Mouse (Mus musculus) frontal cortex, postnatal 10 days (tissue): ENCODE data around the gene Zbtb26.
A peak's percentile ranks its signal among the peaks of the same experiment; 100 is the strongest.

Source experiments
- DNase-seq, 2 experiments: peaks; one replicate each; pipeline ENCODE4 v3.0.0; 2022; ENCODE audit warnings: low spot score in 2 of 2, mixed read lengths in 1 of 2

The Zbtb26 gene

DNA sequence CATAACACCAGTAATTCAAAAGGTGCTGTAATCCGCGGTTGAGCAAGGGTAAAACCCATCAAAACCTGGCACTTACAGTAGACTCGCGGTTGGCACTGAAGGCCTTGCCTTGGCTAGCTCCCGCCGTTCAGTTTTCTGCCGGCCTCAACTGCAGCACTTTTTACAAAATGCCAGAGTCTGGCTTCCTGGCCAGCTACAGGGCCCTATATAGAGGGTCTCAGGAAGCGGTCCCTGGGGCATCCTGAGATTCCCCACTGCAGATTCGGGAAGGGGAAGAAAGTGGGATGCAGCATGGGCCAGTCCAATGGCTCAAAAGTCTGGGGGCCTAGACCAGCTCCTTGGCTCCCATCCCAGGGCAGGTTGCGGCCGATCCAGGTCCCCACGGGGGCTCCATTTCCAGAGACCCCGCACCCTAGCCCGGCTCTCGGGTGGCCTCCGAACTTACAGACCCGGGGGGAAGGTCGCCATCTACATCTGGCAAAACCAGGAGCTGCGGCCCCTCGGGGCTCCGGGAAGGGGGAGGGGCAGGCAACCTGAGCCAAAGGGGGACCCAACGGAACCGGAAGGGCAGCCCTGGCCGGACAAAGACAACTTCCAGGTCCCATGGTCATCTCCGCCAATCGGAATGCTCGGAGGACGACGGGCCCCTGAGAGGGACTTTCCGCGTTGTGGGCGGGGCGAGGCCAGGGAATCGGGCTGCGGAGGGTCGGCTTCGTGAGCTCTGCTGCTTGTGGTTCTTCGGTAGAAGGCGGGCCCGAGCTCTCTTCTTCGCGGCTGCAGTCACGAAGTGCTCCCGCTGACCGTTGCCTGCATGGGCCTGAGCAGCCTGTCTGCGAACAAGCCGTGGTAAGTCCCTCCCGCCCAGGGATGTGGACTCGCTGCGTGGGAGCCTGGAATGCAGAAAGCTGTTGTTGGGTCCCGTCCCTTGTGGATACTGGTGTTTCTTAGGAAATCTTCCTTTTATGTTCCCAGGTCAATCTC is at the start of gene Zbtb26, which contains the start of the genes Zbtb6 and Rabgap1:
Gene Zbtb26 (minus strand): TSS at position 525 of the 981 bp plus-strand sequence.
Gene Zbtb6 (minus strand): TSS at position 561 of the 981 bp plus-strand sequence.
Gene Rabgap1 (plus strand): TSS at position 669 of the 981 bp plus-strand sequence.
- DNase-seq = peak; percentile 93 to 94

DNA sequence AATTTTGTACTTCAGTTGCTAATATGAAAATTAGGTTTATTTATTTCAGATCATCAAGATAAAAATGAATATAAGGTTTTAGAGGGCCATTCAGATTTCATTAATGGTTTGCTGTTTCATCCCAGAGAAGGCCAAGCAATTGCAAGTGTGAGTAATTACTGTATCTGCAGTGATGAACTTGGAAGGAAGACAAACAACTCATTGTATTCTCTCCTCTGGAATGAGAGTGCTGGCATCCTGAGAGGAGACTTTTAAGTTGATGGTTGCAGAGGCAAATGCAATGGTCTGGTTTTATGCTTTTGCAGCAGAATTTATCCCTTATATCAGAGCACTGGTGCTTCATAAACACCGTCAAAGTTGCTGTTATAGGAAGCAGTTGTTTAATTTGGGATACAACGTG is 46.0 kb upstream of the Zbtb26 start:
- no peak for DNase-seq

DNA sequence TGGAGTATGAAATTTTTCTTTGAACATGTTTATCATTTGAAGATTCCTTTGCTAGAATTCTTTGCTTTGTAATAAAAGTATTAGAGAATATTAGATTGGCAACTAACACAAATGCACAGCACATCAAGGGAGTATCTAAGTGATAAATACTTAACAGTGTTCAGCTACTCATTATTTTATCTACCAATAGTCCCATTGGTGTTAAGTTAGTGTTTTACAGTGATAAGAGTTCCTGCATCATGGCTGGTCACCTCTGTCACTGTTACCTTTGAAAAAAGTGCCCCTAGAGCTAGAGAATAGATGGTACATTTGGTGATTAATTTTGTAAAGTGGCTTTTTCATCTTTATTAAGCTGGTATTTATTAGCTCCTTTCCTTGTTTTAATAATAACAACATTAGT is 43.5 kb upstream of the Zbtb26 start:
- DNase-seq = no peak

DNA sequence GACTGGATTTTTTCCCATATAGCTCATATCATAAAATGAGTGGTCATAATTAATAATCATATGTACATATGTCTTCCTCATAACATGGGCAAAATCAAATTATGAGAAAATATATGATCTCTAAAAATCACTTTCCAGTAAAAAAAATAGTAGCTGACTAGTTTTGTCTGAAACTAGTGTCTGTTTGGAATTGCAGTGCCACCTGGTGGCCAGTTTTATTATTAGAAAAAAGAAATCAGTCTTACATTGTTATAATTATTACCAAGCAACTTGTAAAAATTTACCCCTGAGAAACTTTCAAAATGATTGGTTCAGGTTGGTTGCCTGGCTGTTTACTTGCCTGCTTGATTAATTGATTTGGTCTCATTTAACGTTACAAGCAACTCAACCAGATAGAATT is 42.4 kb upstream of the Zbtb26 start:
- DNase-seq = no peak

DNA sequence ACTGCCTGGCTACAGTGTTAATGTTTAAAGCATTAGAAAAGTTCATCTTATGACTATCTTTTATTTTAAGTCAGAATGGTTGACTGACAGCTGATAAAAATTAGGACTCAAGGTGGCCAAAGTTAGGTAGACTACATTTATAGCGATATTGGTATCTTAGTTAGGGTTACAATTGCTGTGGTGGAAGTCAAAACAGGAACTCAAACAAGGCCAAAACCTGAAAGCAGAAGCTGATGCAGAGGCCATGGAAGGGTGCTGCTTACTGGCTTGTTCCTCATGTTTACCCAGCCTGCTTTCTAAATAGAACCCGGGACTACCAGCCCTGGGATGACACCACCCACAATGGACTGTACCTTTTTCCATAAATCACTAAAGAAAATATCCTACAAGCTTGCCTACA is 41.2 kb upstream of the Zbtb26 start:
- no peak for DNase-seq

DNA sequence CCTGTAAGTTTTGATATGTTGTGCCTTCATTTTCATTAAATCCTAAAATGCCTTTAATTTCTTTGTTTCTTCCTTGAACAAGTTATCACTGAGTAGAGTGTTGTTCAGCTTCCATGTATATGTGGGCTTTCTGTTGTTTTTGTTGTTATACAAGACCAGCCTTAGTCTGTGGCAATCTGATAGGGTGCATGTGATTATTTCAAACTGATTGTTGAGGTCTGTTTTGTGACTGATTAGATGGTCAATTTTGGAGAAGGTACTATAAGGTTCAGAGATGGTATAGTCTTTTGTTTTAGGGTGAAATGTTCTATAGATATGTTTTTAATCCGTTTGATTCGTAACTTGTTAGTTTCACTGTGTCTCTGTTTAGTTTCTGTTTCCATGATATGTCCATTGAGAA is 37.1 kb upstream of the Zbtb26 start:
- DNase-seq = no peak

DNA sequence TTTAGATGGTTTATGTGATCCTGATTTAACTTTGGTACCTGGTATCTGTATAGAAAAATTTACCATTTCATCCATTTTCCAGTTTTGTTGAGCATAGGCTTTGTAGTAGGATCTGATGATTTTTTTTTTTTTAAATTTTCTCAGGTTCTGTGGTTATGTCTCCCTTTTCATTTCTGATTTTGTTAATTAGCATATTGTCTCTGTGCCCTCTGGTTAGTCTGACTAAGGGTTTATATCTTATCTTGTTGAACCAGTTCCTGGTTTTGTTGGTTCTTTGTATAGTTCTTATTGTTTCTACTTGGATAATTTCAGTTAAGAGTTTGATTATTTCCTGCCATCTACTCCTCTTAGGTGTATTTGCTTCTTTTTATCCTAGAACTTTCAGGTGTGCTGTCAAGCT is 36.6 kb upstream of the Zbtb26 start:
- DNase-seq = no peak

DNA sequence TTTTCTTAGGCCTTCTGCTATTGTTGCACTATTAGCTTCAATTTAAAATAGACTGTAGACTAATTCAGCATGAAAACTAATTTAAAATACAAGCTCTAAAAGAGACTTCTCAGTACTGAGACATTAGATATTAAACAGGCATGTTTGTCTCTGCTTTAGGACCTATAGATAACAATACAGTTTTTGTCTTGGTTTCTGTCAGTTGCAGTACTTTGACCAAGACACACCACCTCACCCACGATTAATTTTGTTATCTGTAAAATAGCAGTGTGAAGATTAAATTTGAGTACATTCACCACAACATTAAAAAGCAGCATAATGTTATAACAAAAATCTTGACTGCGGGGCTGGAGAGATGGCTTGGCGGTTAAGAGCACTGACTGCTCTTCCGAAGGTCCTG is 23.3 kb upstream of the Zbtb26 start:
- no peak for DNase-seq

DNA sequence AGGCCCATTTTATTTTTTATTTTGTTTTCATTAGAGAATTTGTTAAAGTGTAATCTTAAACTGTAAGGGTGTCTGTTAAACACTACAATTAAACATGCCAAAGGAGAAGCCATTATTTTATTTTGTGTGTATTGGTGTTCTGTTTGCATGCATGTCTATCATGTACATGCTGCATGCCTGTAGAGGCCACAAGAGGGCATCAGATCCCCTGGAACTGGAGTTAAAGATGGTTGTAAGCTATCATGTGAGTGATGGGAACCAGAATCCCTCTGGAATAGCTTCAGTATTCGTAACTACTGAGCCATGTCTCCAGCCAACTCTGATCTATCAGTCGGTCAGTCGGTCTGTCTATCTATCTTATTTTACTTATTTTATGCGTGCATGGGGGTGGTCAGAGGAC is 17.8 kb upstream of the Zbtb26 start:
- DNase-seq = no peak

DNA sequence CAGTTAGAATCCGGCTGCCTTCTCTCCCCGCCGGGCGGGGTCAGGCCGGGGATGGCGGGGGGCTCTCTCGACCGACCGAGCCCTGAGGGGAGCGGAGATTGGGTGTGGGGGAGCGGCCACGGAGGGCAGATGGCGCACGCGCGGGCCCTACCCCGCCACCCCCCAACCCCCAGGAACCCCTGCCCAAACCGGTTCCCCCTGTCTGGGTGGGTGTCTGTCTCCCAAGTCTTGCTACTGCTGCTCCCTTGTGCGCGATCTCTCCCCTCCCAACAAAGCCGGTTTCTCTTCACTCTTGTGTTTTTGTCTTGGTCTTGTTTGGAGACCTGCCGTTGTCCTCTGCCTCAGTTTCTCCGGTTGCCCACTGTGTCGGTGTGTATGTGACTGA is 9.4 kb upstream of the Zbtb26 start:
- no peak for DNase-seq

DNA sequence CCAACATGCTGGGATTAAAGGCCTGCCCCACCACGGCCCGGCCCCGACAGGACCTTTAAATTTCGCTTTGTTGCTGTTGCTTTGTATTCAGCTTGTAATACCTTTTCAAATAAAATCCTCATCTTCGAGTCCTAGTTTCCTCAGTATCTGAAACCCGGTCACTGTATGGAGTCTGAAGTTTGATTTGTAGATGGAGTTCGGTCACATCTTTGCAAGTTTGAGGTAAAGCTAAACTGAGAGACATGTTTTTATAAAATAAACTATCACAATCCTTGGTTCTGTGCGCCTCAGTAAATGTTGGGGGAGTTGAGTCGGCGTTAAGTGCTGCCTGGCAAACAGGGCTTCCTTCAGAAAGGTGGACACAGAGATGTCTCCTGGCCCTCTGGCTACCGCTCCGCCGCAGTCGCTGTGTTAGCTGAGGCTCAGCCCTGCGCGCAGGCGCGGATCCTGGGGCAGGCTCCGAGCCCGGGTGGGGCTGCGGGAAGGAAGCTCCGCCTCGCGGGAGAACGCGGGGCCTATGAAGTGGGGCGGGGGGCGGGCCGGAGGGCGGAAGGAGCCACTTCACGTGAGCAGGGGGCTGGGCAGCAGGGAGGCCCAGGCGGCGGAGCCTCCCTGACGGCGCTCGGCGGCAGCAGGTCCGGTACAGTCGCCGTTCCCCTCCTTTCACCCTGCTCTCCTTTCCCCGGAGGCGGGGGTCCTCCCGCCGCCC is 8.9 kb upstream of the Zbtb26 start:
- peak; percentile 86 to 91 for DNase-seq

DNA sequence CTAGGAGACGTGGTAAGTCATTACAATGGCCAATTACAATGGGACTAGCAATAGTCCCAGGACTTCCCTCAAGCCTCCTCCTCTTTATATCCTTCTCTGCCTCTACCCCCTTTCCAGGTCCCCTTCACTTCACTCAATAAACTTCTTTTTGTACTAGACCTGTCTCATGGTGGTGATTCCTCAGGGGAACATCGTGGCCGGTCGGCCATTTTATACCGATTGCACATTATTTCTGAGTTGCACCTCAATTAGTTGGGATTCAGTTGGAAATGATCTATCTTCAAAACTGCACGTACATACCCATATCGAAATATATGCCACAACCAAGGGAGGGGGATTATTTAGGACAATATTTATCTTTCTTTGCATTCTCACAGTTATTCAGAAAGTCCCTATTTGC is 11.3 kb downstream of the Zbtb26 start:
- DNase-seq = no peak

DNA sequence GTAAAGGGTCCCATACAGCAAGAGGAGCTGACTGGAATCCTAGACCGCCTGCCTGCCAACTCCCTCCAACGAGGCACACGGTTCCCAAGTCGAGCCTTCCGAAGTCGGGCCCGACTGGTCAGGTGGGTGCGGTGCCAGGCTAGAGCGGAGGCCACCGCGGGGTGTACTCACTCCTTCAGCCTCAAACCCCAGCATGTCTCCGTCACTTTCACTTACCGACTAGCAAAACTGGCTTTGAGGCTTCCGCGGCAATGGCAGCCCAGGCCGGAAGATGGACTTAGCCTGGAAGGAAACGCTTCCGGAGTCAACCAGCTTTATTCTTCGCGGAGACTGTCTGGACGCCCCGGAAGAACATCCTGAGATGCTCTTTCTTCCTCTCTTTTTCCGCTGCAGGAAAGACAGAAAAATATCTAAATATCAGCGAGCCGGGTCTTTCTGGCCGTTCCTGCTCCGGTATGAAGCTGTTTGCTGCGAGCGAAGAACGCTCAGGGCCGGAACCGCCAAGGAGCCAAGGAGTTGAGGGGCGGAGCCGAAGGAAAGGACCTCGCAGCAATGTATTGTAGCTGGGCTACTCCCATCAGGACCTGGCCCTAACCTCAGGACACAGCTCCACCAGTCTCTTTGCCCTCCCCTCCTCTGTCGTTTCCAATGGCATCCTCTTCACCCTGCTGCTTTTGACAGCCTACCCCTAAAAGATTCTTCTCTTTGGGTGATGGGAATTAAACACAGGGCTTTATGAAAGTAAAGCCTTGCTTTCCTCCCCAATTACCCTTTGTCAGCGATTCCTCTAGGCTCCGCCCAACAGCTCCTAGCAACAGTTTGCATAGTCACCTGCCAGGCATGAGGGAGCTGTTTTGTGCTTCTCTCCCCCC is 12.1 kb downstream of the Zbtb26 start:
- peak; percentile 75 to 82 for DNase-seq

DNA sequence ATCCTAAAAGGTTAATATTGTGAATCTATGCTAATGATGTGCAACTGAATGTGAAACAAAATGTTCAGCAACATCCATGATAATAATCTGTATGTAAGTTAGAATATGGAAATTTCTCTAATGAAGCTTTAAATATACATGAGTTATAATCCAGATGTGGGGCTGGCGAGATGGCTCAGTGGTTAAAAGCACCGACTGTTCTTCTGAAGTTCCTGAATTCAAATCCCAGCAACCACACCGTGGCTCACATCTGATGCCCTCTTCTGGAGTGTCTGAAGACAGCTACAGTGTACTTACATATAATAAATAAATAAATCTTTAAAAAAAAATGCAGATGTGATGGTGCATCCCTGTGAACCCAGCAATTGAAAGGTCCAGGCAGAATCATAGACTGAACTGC is 19.3 kb downstream of the Zbtb26 start:
- no peak for DNase-seq

DNA sequence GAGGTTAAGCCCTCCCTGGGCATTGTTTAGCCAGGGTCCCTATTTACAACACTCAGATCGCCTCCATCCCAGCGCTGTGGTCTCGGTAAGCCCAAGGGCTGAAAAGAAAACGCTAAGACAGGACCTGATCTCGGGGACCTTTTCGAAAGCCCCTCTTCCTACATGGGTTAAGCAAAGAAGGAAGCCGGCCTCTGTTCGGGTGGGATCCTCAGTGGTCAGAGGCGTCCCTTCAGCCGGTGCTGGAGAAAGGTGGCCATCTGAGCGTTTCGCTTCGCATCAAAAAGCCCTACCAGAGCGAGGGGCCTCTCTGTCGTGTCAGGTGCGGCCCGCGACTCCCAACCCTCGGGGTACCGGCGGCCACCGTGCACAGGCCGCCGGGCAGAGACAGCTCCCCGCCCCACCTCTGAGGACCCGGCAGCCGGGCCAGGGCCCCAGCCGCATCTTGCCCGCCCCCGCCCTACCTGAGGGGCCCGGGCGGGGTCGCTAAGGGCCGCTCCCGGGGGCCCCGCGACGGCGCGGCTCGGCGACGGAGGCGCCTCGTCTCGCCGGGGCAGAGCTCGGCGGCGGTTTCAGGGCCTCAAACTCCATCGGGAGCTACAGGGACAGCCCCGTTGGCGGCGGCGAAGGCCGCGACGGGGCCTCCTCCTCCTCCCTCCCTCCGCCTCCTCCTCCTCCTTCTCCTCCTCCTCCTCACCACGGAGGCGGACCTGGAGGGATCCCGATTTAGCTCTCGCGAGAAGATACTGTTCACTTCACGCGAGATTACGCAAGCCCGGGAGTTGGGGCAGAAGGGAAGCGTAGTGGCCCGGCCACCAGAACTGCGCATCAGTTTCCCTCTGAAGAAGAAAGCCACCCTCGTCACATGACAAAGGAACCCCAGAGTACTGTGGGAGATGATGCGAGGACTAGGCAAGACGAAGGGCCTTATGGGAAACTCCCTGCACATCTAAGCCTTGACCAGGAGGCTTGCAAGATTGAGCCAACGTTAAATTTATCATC is 20.3 kb downstream of the Zbtb26 start, which contains the start of gene Rc3h2:
Gene Rc3h2 (minus strand): TSS at position 598 of the 999 bp plus-strand sequence.
- peak; percentile 96 for DNase-seq

DNA sequence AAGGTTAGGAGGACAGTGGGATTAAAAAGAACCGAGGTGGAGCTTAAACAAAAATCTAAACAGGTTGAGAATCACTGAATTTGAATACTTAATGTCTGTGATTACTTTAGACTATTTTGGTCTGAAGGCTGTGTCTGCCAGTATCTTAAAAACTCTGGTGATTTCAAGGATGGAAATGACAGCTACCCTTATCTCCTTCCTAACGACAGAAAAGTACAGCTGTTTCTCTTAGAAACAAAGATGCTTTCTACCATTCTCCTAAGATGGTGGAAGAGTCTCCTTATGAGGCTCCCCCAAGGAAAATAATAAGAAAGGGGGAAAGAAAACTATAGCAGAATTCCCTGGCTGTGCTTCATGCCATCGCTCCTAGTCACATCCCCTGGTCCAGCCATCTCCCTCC is 21.0 kb downstream of the Zbtb26 start:
- DNase-seq = no peak

DNA sequence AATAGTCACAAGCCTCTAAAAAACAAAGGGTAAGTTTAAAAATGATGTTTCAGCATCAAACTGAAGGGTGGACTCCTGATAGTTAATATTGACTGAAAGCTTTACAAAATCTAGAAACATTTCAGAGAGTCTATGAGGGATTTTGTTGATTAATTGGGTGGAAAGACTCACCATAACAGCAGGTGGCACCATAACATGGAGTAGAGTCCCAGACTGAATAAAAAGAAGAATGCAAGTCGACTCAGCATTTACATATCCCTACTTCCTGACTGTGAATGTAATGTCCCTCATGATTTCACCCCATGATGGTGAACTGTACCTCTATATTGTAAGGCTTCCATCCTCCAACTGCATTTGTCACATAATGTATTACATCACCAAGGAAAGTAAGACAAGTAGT is 47.4 kb downstream of the Zbtb26 start:
- DNase-seq = no peak

DNA sequence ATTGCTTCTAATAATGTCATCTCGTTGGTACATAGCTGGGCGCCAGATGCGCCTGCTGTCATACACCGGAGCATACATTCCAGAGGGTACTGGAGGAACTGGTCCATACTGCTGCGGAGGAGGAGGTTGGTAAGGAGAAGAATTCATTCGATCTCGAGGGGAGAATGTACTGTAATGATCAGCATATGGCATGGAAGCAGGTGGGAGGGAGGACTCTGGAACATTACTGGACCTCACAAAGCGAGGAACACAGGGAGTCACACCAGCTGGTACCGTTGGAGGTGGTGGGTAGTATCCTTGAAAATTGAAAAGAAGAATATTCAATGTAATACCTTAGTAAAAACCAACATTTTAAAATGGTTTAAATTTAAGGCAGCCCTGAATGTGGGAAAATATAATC is 60.0 kb downstream of the Zbtb26 start:
- DNase-seq = no peak
